Mouse (Mus musculus) kidney, postnatal 10 days (tissue): Measurements from ENCODE around the gene Mios.

Source experiments
- DNase-seq: peaks from one replicate; pipeline ENCODE4 v3.0.0; 2021; ENCODE audit warnings: mixed read lengths

Mios gene

DNA sequence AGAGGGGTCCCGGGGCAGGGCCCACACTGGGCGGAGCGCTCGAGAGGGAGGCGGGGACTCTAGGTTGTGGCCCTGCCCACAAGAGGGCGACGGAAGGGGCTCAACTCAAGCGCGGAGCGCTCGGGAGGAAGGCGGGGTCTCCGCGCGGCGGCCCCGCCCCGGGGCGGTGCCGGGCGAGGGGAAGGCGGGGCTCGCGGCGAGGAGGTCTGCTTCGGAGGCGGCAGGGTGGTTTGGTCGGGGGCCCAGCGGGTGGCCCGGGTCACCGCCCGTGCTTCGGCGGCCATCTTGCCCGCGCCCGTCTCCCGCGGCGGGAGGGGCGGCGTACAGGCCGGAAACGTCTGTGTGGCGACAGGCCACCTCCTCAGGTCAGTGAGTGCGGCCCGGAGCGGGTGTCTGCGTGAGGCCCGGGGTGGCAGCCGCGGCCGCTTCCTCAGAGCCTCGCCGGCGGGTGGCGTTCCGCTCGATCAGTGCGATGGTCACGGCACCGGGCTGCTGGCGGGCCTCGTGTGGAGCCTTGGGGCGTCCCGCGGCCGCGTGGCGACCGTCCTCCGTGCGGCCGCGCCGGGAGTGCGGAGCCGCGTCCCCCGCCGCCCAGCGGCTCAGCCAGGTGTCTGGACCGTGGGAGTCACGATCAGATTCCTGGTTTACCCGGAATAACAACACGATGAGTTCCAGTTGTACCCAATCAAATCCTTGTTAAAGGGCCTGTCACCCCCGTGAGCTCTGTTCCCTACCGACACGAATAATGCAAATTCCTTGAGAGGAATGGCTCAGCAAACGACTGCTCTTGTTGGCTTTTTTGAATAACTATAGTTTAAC, at the start of gene Mios:
Gene Mios (plus strand): TSS at position 176 of the 819 bp plus-strand sequence.
- peak; percentile 93 for DNase-seq

- DNase-seq, result no peak
Observed at GRCm38 (mm10) chr6:8160001-8160400, 49.0 kb upstream of the Mios start.

GRCm38 (mm10) chr6:8164741-8165140, 44.3 kb upstream of the Mios start:
- DNase-seq, result no peak

- DNase-seq, result no peak
Observed at GRCm38 (mm10) chr6:8172101-8172500, 36.9 kb upstream of the Mios start.

GRCm38 (mm10) chr6:8174062-8174461, 35.0 kb upstream of the Mios start:
- peak; percentile 17 for DNase-seq

DNA sequence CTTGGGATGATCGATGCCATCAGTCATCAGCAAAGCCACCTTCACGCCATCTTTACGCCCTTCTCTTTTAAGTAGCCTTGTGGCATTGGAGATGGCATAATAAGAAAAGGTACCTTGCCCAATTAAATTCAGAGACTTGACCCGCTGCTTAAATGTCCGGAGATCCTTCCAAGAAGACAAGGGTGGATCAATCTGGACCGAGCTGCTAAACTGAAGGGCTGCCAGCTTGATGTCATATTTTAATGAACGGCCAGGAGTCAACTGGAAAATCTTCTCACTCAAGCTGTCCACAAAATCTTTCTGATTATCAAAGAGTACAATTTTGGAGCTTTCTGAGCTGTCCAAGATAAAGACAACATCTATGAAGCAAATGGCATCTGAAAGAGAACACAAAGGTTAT, 33.7 kb upstream of the Mios start:
- no peak for DNase-seq

- DNase-seq, result no peak
Observed at GRCm38 (mm10) chr6:8176116-8176515, 32.9 kb upstream of the Mios start.

DNA sequence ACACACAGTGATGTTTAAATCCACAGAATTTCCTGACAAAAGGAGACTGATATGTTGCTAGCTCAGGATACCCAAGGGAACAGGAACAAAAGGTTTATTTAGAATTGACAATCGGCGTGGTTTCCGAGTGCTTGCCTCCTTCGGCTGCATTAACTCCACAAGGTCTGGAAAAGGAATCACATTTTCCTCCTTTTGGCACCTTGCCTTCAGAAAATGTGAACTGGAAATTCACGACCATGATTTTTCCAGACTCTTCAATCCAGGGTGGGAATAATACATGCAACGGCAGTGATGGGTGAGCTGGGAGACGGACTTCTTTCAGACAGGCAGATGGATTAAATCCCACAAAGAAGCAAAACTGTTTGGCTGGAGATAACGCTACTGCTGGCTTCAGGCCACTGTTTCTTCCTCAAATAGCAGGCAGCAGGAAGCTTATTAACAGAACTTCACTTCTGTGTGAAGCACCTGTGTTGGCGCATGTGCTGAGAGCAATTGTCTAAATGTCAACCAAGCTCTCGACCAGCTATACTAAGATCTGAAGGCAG, 30.6 kb upstream of the Mios start:
- DNase-seq, result peak; percentile 32

GRCm38 (mm10) chr6:8188599-8189233, 20.3 kb upstream of the Mios start:
- DNase-seq, result no peak

GRCm38 (mm10) chr6:8189917-8190316, 19.1 kb upstream of the Mios start:
- DNase-seq, result no peak

- DNase-seq, result no peak
Observed at GRCm38 (mm10) chr6:8192517-8192916, 16.5 kb upstream of the Mios start, which contains the start of gene Col28a1. TSS of gene Col28a1 (minus strand) at chr6:8192617.

GRCm38 (mm10) chr6:8209866-8210186, 804 bp downstream of the Mios start:
- peak; percentile 35 for DNase-seq

DNA sequence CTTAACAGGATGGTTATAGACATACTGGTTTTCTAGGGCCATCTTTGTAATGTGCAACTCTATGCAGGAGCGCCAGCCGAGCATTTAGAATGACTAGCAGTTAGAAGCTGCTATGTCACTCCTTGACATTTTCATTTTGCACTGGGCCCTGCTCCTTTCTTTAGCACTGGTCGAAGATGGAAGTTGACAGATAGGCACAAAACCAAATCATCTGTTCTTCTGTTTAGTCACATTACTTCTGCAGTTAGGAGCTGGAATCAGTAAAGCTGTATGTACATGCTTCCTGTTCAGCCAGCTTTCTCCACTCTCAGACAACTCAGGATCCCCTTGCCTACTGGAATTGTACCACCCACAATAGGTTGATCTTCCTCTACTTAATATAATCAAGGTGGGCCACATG, 1.6 kb downstream of the Mios start:
- DNase-seq, result no peak

DNA sequence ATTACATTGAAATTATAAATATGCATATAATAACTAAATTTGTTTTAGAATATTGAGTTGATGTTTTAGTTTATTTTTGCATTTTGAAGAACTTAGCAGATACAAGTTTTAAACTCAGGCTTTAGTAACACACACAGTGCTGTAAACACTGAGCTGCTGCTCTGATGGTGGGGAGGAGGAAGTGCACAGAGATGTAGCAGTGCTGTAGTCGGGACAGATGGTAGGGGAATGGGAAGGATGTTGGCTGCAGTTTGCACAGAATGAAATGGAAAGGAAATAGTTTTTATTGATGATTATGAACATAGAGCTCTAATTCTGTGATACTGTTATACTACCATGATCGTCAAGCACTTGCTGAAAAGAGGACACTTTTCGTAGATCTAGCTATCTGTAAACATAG, 18.0 kb downstream of the Mios start:
- no peak for DNase-seq

- DNase-seq, result no peak
Observed at GRCm38 (mm10) chr6:8228596-8228995, 19.6 kb downstream of the Mios start.

- DNase-seq, result no peak
Observed at GRCm38 (mm10) chr6:8258316-8258715, 49.3 kb downstream of the Mios start.

GRCm38 (mm10) chr6:8259004-8259666, 50.1 kb downstream of the Mios start, which contains the start of the genes Rpa3, Umad1 and Gm45062:
TSS of gene Rpa3 (minus strand) at chr6:8259173.
TSS of gene Umad1 (plus strand) at chr6:8259288.
TSS of gene Gm45062 (plus strand) at chr6:8259450.
- peak; percentile 98 for DNase-seq

DNA sequence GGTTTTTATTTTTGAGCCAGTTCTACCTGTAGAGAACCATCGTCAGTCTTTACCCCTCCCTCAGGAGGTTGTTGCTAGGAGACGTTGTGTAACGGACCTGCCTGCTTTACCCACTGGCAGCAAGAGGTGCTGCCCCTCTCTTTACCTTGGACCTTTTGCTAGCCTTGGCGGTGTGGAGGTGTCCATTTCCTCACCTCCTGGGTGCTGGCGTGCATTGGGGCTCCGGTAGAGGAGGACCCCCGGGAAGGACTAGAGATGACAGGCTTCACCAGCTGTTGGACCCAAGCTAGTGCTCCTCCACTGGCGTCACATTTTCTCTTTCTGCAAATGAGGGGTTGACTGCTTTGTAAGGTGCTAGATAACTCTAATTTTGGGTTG, 50.6 kb downstream of the Mios start:
- no peak for DNase-seq

DNA sequence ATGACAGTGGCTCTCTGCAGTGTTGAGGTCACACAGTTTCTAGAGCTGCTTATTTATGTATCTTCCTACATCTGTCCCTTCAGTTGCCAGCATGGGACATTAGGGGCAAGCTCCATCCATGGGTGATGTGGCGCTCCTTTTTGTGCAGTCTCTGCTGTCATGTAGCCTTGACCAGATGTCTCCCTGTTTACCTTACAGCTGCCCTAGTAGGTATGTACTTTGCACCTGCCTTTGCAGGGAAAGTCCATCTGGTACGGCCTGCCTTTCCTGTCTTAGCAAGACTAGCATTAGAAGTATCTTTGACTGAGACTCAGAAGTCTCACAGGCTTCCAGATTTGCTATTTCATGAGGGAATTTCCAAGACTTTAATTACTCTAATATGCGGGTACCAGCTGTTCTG, 62.0 kb downstream of the Mios start:
- DNase-seq, result no peak

GRCm38 (mm10) chr6:8274387-8275054, 65.5 kb downstream of the Mios start:
- peak; percentile 71 for DNase-seq

DNA sequence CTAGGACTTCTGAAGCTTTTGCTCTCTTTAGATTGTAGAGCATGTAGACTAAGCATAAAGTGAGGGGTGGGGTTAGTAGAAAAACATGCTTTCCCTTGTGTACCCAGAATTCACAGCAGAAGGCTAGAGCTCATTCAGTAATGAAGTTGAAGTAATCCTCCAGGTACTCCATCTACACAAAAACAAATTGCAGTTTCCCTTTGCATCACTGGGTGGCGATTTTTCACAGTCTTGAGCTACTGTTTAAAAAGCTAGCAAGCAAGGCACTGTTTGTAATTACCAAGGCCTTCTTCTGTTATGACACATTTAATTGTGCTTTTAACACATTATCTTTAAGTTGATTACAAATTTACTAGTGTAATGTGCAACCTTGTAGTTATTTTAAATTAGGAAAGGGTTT, 66.1 kb downstream of the Mios start:
- DNase-seq, result peak; percentile 80

DNA sequence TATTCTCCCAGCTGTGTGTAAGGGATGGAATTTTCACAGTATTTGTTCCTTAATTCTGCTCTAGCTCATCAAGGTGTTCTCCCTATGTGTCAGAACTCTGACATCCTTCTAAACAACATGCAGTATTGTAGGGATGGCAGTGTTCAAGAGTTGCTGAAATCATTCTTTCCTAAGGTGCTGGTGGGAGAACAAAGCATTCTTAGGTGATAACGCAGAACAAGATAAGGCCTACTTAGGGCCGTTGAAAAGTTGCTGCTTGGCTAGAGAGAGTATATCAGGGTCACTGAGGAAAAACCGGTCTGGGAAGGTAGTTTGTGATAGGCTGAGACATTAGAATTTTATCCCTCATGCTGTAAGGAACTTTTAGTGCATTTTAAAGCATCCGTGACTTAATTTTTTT, 67.4 kb downstream of the Mios start:
- no peak for DNase-seq

DNA sequence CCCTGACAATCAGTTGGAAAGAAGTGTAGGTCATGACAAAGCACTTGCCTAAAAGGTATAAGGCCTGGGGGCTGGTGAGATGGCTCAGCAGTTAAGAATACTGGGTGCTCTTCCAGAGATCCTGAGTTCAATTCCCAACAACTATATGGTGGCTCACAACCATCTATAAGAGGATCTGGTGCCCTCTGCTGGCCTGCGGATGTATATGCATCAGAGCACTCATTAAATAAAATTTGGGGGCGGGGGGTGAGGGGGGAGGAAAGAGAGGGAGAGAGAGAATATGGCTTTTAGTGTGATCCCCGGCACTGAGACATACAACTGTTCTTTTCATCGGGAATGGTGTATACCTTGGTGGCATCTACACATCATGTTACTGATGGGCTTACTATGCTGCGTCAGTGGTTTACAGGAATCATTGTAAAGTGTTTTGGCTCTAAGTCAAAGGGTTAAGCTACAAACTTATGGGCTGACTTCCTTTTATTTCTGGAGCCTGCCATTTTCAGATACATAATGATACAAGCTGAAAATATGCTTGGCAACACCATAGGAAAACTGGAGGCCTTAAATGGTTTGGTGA, 69.5 kb downstream of the Mios start:
- no peak for DNase-seq
